Mouse (Mus musculus) liver, embryonic 13.5 days (tissue): Measurements from ENCODE around the gene Gm17720. TPM values are rescaled to one million over a fixed set of nuclear protein-coding genes. Genes with fewer than 3 reads are reported as not detected.
"Not testable (repeated sequence)": the region's sequence is repeated elsewhere in the genome, so short reads cannot be mapped to it uniquely, and the experiment has no call there.

Source experiments
- ATAC-seq: fragments of 200-750 bp; cut with Nextera tagmentation; 2 replicates; pipeline ENCODE4 v1.8.0; 2017; ENCODE audit warnings: low read depth, mild to moderate bottlenecking, moderate number of reproducible peaks, moderate library complexity
- DNase-seq: peaks from one replicate; pipeline ENCODE4 v3.0.0; 2022
- H3K27ac ChIP-seq: fragments of 300-500 bp; sonication (generic); 2 replicates; pipeline ENCODE4 v1.5.1; 2015; ENCODE audit warnings: moderate library complexity, mild to moderate bottlenecking, inconsistent platforms
- H3K27me3 ChIP-seq: fragments of 300-500 bp; sonication (generic); 2 replicates; pipeline ENCODE4 v1.6.1; 2015; ENCODE audit warnings: mild to moderate bottlenecking, inconsistent platforms
- H3K36me3 ChIP-seq: fragments of 300-500 bp; sonication (generic); 2 replicates; pipeline ENCODE4 v1.6.1; 2015; ENCODE audit warnings: mild to moderate bottlenecking, inconsistent platforms
- H3K4me1 ChIP-seq: fragments of 300-500 bp; sonication (generic); replicated peaks from 2 replicates; pipeline ENCODE4 v1.6.1; 2015; ENCODE audit warnings: inconsistent platforms
- H3K4me2 ChIP-seq: fragments of 300-500 bp; sonication (generic); 2 replicates; pipeline ENCODE4 v1.6.1; 2015; ENCODE audit warnings: inconsistent platforms, mild to moderate bottlenecking, moderate library complexity
- H3K4me3 ChIP-seq: fragments of 300-500 bp; sonication (generic); replicated peaks from 2 replicates; pipeline ENCODE4 v1.5.1; 2015; ENCODE audit warnings: mild to moderate bottlenecking, inconsistent platforms
- H3K9ac ChIP-seq: fragments of 300-500 bp; sonication (generic); 2 replicates; pipeline ENCODE4 v1.6.1; 2015; ENCODE audit warnings: mild to moderate bottlenecking, inconsistent platforms
- H3K9me3 ChIP-seq: fragments of 300-500 bp; sonication (generic); replicated peaks from 2 replicates; pipeline ENCODE4 v1.6.1; 2016; ENCODE audit warnings: inconsistent platforms
- WGBS: fragments of 180-500 bp; shearing (Covaris S2); methylation state at CpG from one replicate; pipeline ENCODE4 v1.1.7; 2015; ENCODE audit not compliant: insufficient replicate concordance; 5-methylcytosine and 5-hydroxymethylcytosine counted together
- polyA plus RNA-seq: library from polyadenylated mRNA; unstranded; fragments of >200 nt; fragmentation: Nextera tagmentation; extraction: Ambion mirVana; gene quantifications from 2 replicates; pipeline ENCODE4 v1.2.1, GENCODE M21; 2015

Gene Gm17720
- polyA plus RNA-seq, 1 experiment from 2014 or later, result not detected

DNA sequence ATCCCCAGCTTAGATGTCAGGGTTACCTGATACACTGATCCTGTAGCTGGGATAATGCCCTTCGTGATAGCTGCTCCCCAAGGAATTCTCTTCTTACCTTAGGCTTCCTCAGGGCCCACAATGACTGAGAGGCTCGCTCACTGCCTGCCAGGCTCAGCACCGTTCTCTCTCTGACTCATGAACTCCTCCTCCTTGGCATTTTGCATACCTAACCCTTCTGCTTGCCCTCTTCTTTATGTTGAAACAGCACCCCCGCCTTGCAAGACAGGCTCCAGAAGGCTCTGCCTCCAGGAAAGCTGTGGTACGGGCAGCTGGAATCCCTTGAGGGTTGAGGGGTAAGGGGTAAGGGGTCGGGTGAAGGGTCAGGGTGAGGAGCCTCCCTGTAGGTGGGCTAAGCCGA is 63.3 kb downstream of the Gm17720 start:
- H3K9me3 ChIP-seq, result no peaks in the 10 kb centered on the region
- DNase-seq, result no peak
- no peaks in the 10 kb centered on the region for H3K4me1 ChIP-seq
- no peak overlapping the region for H3K27ac ChIP-seq
- no peak for ATAC-seq
- H3K4me2 ChIP-seq, result no peak overlapping the region
- no peaks in the 10 kb centered on the region for H3K27me3 ChIP-seq
- 40% methylated on average over 7 of the region's 7 CpGs for WGBS
- H3K36me3 ChIP-seq, result no peaks in the 10 kb centered on the region
- H3K9ac ChIP-seq, result no peak overlapping the region
- H3K4me3 ChIP-seq, result no peak overlapping the region

DNA sequence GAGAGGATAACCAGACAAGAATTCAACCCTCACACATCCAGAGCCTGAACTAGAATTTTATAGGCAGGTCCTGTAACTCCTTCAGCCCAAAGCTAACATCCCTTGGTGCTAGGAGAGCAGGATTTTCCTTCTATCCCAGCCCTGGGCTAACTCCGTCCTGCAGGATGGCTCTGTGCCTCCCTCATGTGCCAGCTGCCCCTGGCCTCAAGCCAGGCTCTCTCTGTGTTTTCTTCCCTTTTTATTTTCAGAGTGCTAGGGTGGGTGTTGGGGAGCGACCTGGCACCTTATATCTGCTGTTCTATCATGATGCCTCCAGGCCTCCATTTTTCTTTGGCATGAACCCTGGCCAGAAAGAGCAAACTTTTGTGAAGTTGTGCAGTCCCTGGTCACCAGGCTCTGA is 66.4 kb downstream of the Gm17720 start:
- Histone ChIP-seq H3K36me3 (no peaks in the 10 kb centered on the region), H3K4me1 (no peaks in the 10 kb centered on the region), H3K4me2 (no peak overlapping the region), H3K4me3 (no peak overlapping the region), H3K9ac (no peak overlapping the region), H3K27ac (no peak overlapping the region), H3K9me3 (no peaks in the 10 kb centered on the region), H3K27me3 (no peaks in the 10 kb centered on the region)
- ATAC-seq (no peak), DNase-seq (no peak)
- WGBS, result 48% methylated on average over 2 of the region's 2 CpGs

DNA sequence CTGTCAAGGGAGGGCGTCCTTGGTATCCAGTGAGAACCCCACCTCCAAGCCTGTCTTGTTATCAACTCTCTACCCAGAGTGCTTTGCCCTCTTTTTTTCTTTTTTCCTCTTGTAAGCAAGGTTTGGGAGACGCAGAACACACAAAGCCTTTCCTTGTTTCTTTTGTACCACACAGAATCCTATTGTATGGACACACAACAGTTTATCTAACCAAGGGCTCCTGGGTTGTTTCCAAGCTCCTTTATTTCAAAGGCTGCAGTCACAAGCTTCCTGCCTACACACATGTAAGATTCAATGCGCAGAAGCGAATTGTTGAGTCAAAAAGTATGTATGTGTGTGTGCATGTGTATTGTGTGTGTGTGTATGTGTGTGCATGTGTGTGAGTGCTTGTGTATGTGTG is 68.2 kb downstream of the Gm17720 start:
- 61% methylated on average over 4 of the region's 4 CpGs for WGBS

DNA sequence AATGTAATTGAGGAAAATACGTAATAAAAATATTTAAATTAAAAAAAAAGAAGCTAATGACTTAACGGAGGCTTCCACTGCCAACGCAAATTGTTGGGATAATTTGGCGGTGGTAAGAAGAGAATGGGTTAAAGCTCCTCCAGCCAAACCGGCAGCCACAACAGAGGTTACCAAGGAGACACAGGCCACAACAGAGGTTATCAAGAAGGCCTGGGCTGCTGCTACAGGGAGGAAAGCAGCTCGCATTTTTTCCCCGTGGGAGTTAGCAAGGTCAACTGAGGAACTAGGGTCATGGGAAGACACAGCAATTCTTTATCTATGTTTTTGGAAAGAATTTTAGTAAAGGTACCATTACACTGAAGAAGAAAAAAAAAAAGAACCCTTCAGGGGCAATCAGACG is 68.8 kb downstream of the Gm17720 start:
- H3K27ac ChIP-seq, ATAC-seq, DNase-seq, H3K9me3 ChIP-seq, H3K27me3 ChIP-seq, H3K9ac ChIP-seq, H3K4me2 ChIP-seq, H3K36me3 ChIP-seq, H3K4me3 ChIP-seq, H3K4me1 ChIP-seq: not testable (repeated sequence)
- 34% methylated on average over 8 of the region's 8 CpGs for WGBS

More for the DNA sequence above, 68.2 kb downstream of the Gm17720 start:
- H3K27me3 ChIP-seq, result no peaks in the 10 kb centered on the region
- DNase-seq (no peak), ATAC-seq (no peak)
- H3K27ac ChIP-seq, result no peak overlapping the region
- no peaks in the 10 kb centered on the region for H3K36me3 ChIP-seq
- no peaks in the 10 kb centered on the region for H3K4me1 ChIP-seq
- no peak overlapping the region for H3K4me2 ChIP-seq
- H3K4me3 ChIP-seq, result no peak overlapping the region
- H3K9ac ChIP-seq, result no peak overlapping the region
- no peaks in the 10 kb centered on the region for H3K9me3 ChIP-seq

Other genes with a start within 250 kb of the Gm17720 start
- 2.7 and 3.2 TPM in 2 replicates for gene Phlpp2, start 234.2 kb downstream of the Gm17720 start, polyA plus RNA-seq
- 0.14 TPM in 1 of 2 replicates, not detected in the other for gene Marveld3, start 140.6 kb downstream of the Gm17720 start, polyA plus RNA-seq
- gene Tat, start 112.3 kb downstream of the Gm17720 start, polyA plus RNA-seq, result 0.16 and 0.20 TPM in 2 replicates
- gene Chst4, start 63.0 kb downstream of the Gm17720 start, polyA plus RNA-seq, result not detected in 2 replicates
- gene Zfp612, start 23.0 kb downstream of the Gm17720 start, polyA plus RNA-seq, result 0.90 and 0.92 TPM in 2 replicates
- not detected in 2 replicates for gene Gm21964, start 1.5 kb downstream of the Gm17720 start, polyA plus RNA-seq
- not detected in 2 replicates for gene Calb2, start 65.5 kb upstream of the Gm17720 start, polyA plus RNA-seq
- gene Cmtr2, start 112.9 kb upstream of the Gm17720 start, polyA plus RNA-seq, result 4.4 and 5.4 TPM in 2 replicates
- 0.06 TPM in 2 replicates for gene Hydin, start 164.2 kb upstream of the Gm17720 start, polyA plus RNA-seq